Comparison of ENCODE assay signal across 10 mouse cellular contexts in the genomic region with DNA sequence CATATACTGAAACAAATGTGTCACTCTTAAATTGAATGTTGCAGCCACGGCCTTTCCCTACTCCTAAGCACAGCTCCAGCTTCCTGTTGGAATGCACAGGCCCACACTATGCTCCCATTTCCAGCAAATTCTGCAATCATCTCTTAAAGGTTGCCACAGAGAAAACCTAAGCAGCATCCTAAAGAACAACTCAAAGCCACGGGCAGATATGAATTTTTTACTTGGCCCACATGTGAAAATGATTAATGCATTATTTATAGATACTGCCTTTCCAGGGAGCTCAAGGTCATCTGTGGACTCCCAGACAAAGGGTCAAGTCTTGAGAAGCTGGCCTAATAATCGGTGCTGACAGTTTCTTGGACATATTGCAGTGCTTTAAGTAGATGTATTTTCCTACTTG.
A peak's percentile ranks its signal among the peaks of the same experiment; 100 is the strongest.
DNase-seq lines count a peak whose midpoint lies in the region; ATAC-seq lines count a peak whose summit lies in the region.
"Had no signal": no experiment of that assay in that cellular context is flagged by ENCODE, and none has a peak within 500 bp of the region (broad histone marks: within the 10 kb centered on the region; RNA-seq: fewer than 3 reads in every experiment).

No protein-coding gene starts in this region.

- H3K4me3 ChIP-seq in heart, embryonic 16.5 days (ENCODE audit: low read length) = no peak overlapping the region
- H3K4me3 ChIP-seq in forebrain, embryonic 16.5 days (replicated peaks; ENCODE audit: low read length) = no peak overlapping the region
- H3K4me3 ChIP-seq in midbrain, embryonic 13.5 days (replicated peaks) = no peak overlapping the region
- H3K4me3 ChIP-seq: limb, embryonic 15.5 days had no signal

- no peaks in the 10 kb centered on the region for H3K36me3 ChIP-seq in heart, embryonic 16.5 days (ENCODE audit: control insufficient read depth, insufficient read depth)
- H3K36me3 ChIP-seq in forebrain, embryonic 16.5 days (ENCODE audit: control insufficient read depth, insufficient read depth) = no peaks in the 10 kb centered on the region
- H3K36me3 ChIP-seq in midbrain, embryonic 13.5 days = no peaks in the 10 kb centered on the region
- H3K36me3 ChIP-seq: limb, embryonic 15.5 days had no signal

- H3K9me3 ChIP-seq in heart, embryonic 16.5 days (replicated peaks; ENCODE audit: control insufficient read depth, low read length) = no peaks in the 10 kb centered on the region
- H3K9me3 ChIP-seq in forebrain, embryonic 16.5 days (ENCODE audit: control insufficient read depth, low read length) = no peaks in the 10 kb centered on the region
- no peaks in the 10 kb centered on the region for H3K9me3 ChIP-seq in midbrain, embryonic 13.5 days
- H3K9me3 ChIP-seq: limb, embryonic 15.5 days had no signal

- no peak overlapping the region for H3K4me2 ChIP-seq in heart, embryonic 16.5 days (ENCODE audit: low read depth, low read length)
- no peak overlapping the region for H3K4me2 ChIP-seq in forebrain, embryonic 16.5 days (ENCODE audit: low read length)
- H3K4me2 ChIP-seq in midbrain, embryonic 13.5 days (replicated peaks) = no peak overlapping the region
- H3K4me2 ChIP-seq: limb, embryonic 15.5 days had no signal

- DNase-seq in heart, postnatal 25 days (ENCODE audit: low spot score) = no peak
- peak; percentile 12 for DNase-seq in embryo, embryonic 10 days (ENCODE audit: low spot score)
- no peak for DNase-seq in urinary bladder, postnatal 36 days (ENCODE audit: low spot score in 2 of 2)
- DNase-seq in layer of hippocampus, adult 9-11 months = no peak
- no peak for DNase-seq in right cerebral cortex, adult 2 months (ENCODE audit: low spot score in 2 of 2)
- DNase-seq: adrenal gland, postnatal 14 days had no signal

- no peak overlapping the region for H3K9ac ChIP-seq in heart, embryonic 16.5 days (ENCODE audit: low read length)
- H3K9ac ChIP-seq in forebrain, embryonic 16.5 days (replicated peaks; ENCODE audit: low read depth, low read length) = no peak overlapping the region
- no peak overlapping the region for H3K9ac ChIP-seq in midbrain, embryonic 13.5 days (replicated peaks)
- H3K9ac ChIP-seq: limb, embryonic 15.5 days had no signal

- intact Hi-C loops in heart, postnatal 25 days (cut with DNase I) = loop anchor here (5.0 kb wide), 1 partner anchor 984 kb away; no protein-coding TSS in a partner anchor

- H3K4me1 ChIP-seq in heart, embryonic 16.5 days (ENCODE audit: control insufficient read depth, insufficient read depth, low read length) = peaks cover 9% of the 10 kb centered on the region
- H3K4me1 ChIP-seq in forebrain, embryonic 16.5 days (replicated peaks; ENCODE audit: control insufficient read depth, insufficient read depth, low read length) = peaks cover 25% of the 10 kb centered on the region
- peaks cover 27% of the 10 kb centered on the region for H3K4me1 ChIP-seq in midbrain, embryonic 13.5 days (replicated peaks)

- no peak for ATAC-seq in heart, embryonic 16.5 days (replicated peaks; ENCODE audit: extremely low read depth, insufficient read depth, low FRiP score)
- peak; percentile 41 for ATAC-seq in forebrain, embryonic 16.5 days
- ATAC-seq in midbrain, embryonic 13.5 days = peak; percentile 56

- H3K27ac ChIP-seq in heart, embryonic 16.5 days (ENCODE audit: low read length) = peak overlapping the region; percentile 15
- H3K27ac ChIP-seq in forebrain, embryonic 16.5 days (ENCODE audit: low read length) = peak overlapping the region; percentile 89
- H3K27ac ChIP-seq in midbrain, embryonic 13.5 days = peak overlapping the region; percentile 88
- H3K27ac ChIP-seq: limb, embryonic 15.5 days had no signal

- no peaks in the 10 kb centered on the region for H3K27me3 ChIP-seq in heart, embryonic 16.5 days (ENCODE audit: control insufficient read depth, insufficient read depth, low read length)
- H3K27me3 ChIP-seq in forebrain, embryonic 16.5 days (replicated peaks; ENCODE audit: control insufficient read depth, insufficient read depth, low read length) = no peaks in the 10 kb centered on the region
- H3K27me3 ChIP-seq in midbrain, embryonic 13.5 days = no peaks in the 10 kb centered on the region
- H3K27me3 ChIP-seq: limb, embryonic 15.5 days had no signal

- WGBS in heart, embryonic 16.5 days = 22% methylated on average over 3 of the region's 3 CpGs
- WGBS in forebrain, embryonic 16.5 days = 9% methylated on average over 3 of the region's 3 CpGs
- 27% methylated on average over 3 of the region's 3 CpGs for WGBS in midbrain, embryonic 13.5 days

Comparison
In these comparisons a context has a peak if more than half of its experiments do, and no peak if none do; other contexts are left out.
1. H3K27ac ChIP-seq: peak in every context shown above with its lines; median percentile 89 in forebrain, embryonic 16.5 days; 88 in midbrain, embryonic 13.5 days; 15 in heart, embryonic 16.5 days.